Mouse (Mus musculus) forebrain, embryonic 12.5 days (tissue): ENCODE measurements around the gene Ptn. TPM values are rescaled to one million over a fixed set of nuclear protein-coding genes. Genes with fewer than 3 reads are reported as not detected.
"Not testable (repeated sequence)": the region's sequence is repeated elsewhere in the genome, so short reads cannot be mapped to it uniquely, and the experiment has no call there.

ENCODE experiments used
- ATAC-seq: fragments of 200-750 bp; cut with Nextera tagmentation; 2 replicates; pipeline ENCODE4 v1.8.0; 2017; ENCODE audit warnings: moderate TSS enrichment; ENCODE audit not compliant: low FRiP score
- H3K27ac ChIP-seq: fragments of 300-500 bp; sonication (generic); 2 replicates; pipeline ENCODE4 v1.5.1; 2016; ENCODE audit warnings: mild to moderate bottlenecking
- H3K27me3 ChIP-seq: fragments of 300-500 bp; sonication (generic); 2 replicates; pipeline ENCODE4 v1.6.1; 2016; ENCODE audit warnings: mild to moderate bottlenecking
- H3K36me3 ChIP-seq: fragments of 300-500 bp; sonication (generic); replicated peaks from 2 replicates; pipeline ENCODE4 v1.6.1; 2016; ENCODE audit warnings: mild to moderate bottlenecking
- H3K4me1 ChIP-seq: fragments of 300-500 bp; sonication (generic); 2 replicates; pipeline ENCODE4 v1.6.1; 2016
- H3K4me2 ChIP-seq: fragments of 300-500 bp; sonication (generic); 2 replicates; pipeline ENCODE4 v1.6.1; 2016; ENCODE audit warnings: mild to moderate bottlenecking, moderate library complexity
- H3K4me3 ChIP-seq: fragments of 300-500 bp; sonication (generic); replicated peaks from 2 replicates; pipeline ENCODE4 v1.5.1; 2016; ENCODE audit warnings: mild to moderate bottlenecking
- H3K9ac ChIP-seq: fragments of 300-500 bp; sonication (generic); 2 replicates; pipeline ENCODE4 v1.6.1; 2016; ENCODE audit warnings: mild to moderate bottlenecking
- H3K9me3 ChIP-seq: fragments of 300-500 bp; sonication (generic); 2 replicates; pipeline ENCODE4 v1.6.1; 2016
- WGBS: fragments of 180-500 bp; shearing (Covaris S2); methylation state at CpG from one replicate; pipeline ENCODE4 v1.1.7; 2016; 5-methylcytosine and 5-hydroxymethylcytosine counted together
- polyA plus RNA-seq: library from polyadenylated mRNA; unstranded; fragments of >200 nt; fragmentation: Nextera tagmentation; extraction: Ambion mirVana; gene quantifications from 2 replicates; pipeline ENCODE4 v1.2.1, GENCODE M21; 2016

Gene Ptn
- polyA plus RNA-seq, 1 experiment from 2014 or later = 310 TPM

DNA sequence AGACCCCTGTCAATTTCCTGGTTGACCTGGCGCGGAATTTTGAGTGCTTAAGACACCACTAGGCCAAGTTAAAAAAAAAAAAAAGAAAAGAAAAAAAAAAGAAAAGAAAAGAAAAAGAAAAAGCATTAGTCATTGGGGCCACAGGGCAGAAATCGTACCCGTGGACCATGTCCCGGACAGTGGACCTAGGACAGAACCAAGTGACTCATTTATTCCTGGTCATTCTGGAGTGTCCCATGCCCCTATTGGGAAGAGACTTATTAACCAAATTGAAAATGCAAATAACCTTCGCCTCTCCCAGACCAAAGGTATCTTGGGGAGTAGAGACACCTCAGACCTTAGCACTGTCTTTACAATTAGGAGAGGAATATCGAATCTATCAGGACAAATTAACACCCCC lies 80.2 kb downstream of the Ptn start:
- H3K4me3 ChIP-seq, H3K27me3 ChIP-seq, H3K27ac ChIP-seq, H3K9ac ChIP-seq, ATAC-seq, H3K4me2 ChIP-seq, H3K4me1 ChIP-seq: not testable (repeated sequence)
- Histone ChIP-seq H3K9me3 (peaks cover 35% of the 10 kb centered on the region), H3K36me3 (peaks cover 58% of the 10 kb centered on the region)
- 95% methylated on average over 7 of the region's 7 CpGs for WGBS

DNA sequence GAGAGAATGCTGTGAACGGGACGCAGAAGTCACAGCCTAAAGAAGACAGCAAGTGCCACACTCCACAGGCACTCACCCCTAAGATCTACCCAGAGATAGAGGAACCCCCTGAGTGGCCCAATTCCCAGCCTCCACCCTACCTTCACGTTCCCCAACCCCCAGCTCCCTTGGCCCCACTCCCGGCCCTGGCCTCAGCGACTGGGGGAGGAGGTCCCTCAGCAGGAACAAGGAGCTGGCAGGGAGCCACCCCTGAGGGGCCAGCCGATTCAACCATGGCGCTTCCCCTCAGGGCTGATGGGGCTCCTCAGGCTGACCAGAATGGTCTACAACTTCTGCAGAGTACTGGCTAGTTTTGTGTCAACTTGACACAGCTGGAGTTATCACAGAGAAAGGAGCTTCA lies 81.9 kb downstream of the Ptn start:
- WGBS = 73% methylated on average over 7 of the region's 7 CpGs
- ATAC-seq = no peak

DNA sequence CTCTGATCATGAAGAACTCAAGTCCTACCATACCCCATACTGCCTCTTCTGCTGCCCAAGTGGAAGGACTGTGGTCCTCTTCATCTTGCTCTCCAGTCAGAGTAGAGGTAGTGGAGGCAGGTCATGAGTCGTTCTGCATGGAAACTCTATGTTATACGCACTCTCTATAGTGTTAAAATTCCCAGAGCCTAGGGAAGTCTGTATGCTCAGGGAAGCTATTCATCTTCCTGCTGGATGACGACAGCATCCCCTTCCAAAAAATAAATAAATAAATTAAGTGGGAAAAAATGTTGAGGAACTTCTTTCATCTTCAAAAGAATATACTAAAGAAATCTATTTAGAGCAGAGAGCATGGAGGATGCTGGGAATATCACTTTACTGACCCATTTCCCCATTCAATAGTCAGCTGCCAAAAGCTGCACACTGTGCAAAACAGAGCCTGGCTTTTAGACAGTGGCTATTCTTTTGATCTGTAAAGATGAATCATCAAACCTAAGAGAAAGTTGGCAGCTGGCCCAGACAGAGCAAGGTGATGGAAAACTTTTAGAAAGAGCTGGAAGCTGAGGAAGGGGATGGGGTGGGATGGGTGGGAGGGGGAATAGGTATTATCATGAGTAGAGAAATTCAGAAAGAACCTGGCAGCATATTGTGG lies 84.4 kb downstream of the Ptn start:
- H3K9ac ChIP-seq = no peak overlapping the region
- no peak overlapping the region for H3K4me2 ChIP-seq
- H3K4me1 ChIP-seq = peaks cover 5% of the 10 kb centered on the region
- peaks cover 21% of the 10 kb centered on the region for H3K36me3 ChIP-seq
- H3K27me3 ChIP-seq = no peaks in the 10 kb centered on the region
- no peak overlapping the region for H3K27ac ChIP-seq
- WGBS = 81% methylated on average over 3 of the region's 3 CpGs
- H3K4me3 ChIP-seq = no peak overlapping the region
- no peak for ATAC-seq
- peaks cover 7% of the 10 kb centered on the region; the same call in 1 of the 2 replicates for H3K9me3 ChIP-seq

More for the DNA sequence above, 81.9 kb downstream of the Ptn start:
- Histone ChIP-seq H3K4me2 (no peak overlapping the region), H3K27ac (no peak overlapping the region), H3K36me3 (peaks cover 46% of the 10 kb centered on the region), H3K9me3 (peaks cover 32% of the 10 kb centered on the region), H3K27me3 (no peaks in the 10 kb centered on the region), H3K4me3 (no peak overlapping the region), H3K4me1 (peaks cover 3% of the 10 kb centered on the region), H3K9ac (no peak overlapping the region)

DNA sequence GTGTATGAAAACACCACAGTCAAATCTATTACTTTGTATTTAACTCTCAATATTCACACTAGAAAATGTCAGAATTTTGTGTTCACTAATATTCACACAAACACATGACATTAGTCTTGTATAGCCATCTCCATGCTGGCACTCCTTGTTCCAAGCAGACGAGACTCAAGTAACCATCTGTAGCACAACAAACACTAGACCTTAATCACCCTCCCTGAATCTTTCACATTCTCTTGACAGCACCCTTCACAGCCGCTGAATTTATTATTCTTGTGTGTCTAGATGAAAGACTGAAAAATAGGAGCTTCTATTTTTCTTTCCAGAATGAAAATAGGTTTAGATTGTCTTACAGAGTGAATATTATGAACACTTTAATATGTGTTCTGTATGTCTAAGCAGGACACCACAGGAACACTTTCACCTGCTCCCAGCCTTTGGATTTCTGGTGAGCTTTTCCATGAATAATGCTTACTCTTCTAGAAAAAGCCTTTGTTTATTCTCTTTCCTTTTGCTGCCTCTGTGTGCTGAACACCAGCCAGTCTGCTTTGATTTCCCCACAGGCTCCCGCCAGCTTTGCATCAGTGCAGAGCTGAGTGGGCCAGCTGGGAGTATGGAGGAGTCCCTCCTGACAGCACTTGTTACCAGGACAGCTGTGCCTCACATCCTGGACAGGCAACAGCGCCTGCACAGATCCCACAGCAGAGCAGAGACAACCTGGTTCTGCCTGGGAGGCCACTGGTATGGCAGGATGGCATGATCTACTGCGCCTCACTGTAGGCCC lies 87.1 kb downstream of the Ptn start:
- H3K4me2 ChIP-seq = no peak overlapping the region
- no peak overlapping the region for H3K4me3 ChIP-seq
- peaks cover 5% of the 10 kb centered on the region for H3K4me1 ChIP-seq
- H3K9ac ChIP-seq = no peak overlapping the region
- 55% methylated on average over 5 of the region's 5 CpGs for WGBS
- 0 out of 2 replicates have a peak, but pooled peaks cover 8% of the 10 kb centered on the region for H3K36me3 ChIP-seq
- H3K27me3 ChIP-seq = no peaks in the 10 kb centered on the region
- ATAC-seq = peak; percentile 75
- no peaks in the 10 kb centered on the region for H3K9me3 ChIP-seq
- peak overlapping the region; percentile 46 for H3K27ac ChIP-seq

DNA sequence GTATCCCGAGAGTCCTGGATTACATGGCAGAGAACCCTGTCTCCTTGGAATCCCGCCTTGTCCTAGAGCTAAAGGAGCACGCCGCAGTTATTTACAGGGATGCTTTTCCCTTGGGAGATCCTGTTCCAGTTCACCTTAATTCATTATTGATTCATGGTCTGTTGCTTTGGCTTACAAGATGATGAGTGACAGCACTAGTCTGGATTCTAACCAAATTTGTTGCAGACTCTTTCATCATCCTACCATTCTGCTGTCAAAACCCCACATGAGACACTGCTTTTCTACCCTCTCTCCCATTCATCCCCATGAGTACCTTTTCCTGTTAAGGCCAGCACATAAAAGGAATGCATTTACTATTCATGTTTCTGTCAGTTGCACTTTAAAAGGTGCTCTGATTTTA lies 96.7 kb downstream of the Ptn start:
- no peak for ATAC-seq
- H3K9me3 ChIP-seq = no peaks in the 10 kb centered on the region
- WGBS = 91% methylated on average over 4 of the region's 4 CpGs

DNA sequence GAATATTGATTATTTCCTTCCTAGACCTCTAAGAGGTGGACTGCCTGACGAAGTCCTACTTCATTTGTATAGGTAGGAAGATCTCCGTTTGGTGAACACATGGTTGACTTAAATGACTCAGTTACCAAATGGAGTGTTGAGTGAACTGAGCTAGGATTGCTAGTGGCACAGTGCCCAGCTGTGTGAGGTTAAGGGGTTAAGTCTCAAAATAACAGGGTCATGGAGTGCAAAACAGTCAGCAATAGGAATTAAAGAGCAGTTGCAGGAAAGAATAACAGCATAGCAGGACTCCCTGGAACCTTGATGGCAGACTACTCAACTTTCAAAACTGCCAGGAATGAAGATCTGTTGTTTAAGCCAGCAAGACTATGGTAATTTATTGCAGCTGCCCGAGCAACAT lies 114.5 kb downstream of the Ptn start:
- no peaks in the 10 kb centered on the region for H3K9me3 ChIP-seq
- H3K27me3 ChIP-seq = no peaks in the 10 kb centered on the region
- H3K4me1 ChIP-seq = no peaks in the 10 kb centered on the region
- H3K36me3 ChIP-seq = no peaks in the 10 kb centered on the region
- no peak overlapping the region for H3K27ac ChIP-seq
- no peak for ATAC-seq
- no peak overlapping the region for H3K4me2 ChIP-seq
- H3K9ac ChIP-seq = no peak overlapping the region
- no peak overlapping the region for H3K4me3 ChIP-seq
- 59% methylated on average over 3 of the region's 3 CpGs for WGBS

More for the DNA sequence above, 96.7 kb downstream of the Ptn start:
- Histone ChIP-seq H3K4me2 (no peak overlapping the region), H3K9ac (no peak overlapping the region), H3K4me3 (no peak overlapping the region), H3K27ac (no peak overlapping the region), H3K4me1 (no peaks in the 10 kb centered on the region), H3K27me3 (no peaks in the 10 kb centered on the region), H3K36me3 (peaks cover 28% of the 10 kb centered on the region)

DNA sequence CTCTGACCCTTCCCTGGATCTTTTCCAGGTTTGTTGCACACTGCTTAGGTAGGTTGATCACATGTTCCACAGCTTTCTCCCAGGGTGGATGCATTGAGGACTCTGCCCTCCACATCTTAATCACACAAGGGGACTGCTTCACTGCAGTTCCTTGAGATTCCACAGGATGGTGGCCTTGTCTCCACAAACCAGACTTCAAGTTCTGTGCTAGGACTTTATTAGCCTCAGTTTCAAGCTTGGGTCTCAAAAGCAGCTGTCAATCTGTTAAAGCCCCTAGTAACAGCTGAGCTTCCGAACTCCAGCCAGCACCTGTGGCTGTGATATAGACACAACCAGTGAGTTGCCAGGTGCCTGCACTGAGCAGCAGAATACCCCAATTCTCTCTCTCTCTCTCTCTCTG lies 118.5 kb downstream of the Ptn start:
- WGBS = 16% methylated on average over 1 of the region's 1 CpGs
- no peaks in the 10 kb centered on the region for H3K36me3 ChIP-seq
- no peaks in the 10 kb centered on the region for H3K9me3 ChIP-seq
- H3K27ac ChIP-seq = no peak overlapping the region
- H3K4me1 ChIP-seq = no peaks in the 10 kb centered on the region
- H3K4me3 ChIP-seq = no peak overlapping the region
- no peaks in the 10 kb centered on the region for H3K27me3 ChIP-seq
- ATAC-seq = peak; percentile 85; the same call in 1 of the 2 replicates
- H3K4me2 ChIP-seq = no peak overlapping the region
- no peak overlapping the region for H3K9ac ChIP-seq

DNA sequence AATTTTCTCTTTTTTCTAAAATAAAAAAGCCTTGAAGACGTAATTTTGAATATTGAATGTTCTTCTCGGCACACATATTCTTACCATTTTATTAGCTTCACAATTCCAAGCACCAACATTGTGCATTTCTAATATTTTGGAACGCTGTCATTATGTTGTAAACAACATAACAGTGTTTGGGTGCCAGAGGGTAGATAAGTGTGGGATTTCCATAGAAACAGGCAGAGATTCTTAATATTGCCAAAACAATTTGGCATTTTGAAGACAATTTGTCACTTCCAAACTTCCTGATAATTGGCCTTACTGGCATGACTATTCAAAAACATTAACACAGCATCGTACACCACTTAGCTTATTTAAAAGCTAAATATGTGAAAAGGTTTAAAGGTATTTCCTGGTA lies 119.1 kb downstream of the Ptn start:
- 85% methylated on average over 4 of the region's 4 CpGs for WGBS

DNA sequence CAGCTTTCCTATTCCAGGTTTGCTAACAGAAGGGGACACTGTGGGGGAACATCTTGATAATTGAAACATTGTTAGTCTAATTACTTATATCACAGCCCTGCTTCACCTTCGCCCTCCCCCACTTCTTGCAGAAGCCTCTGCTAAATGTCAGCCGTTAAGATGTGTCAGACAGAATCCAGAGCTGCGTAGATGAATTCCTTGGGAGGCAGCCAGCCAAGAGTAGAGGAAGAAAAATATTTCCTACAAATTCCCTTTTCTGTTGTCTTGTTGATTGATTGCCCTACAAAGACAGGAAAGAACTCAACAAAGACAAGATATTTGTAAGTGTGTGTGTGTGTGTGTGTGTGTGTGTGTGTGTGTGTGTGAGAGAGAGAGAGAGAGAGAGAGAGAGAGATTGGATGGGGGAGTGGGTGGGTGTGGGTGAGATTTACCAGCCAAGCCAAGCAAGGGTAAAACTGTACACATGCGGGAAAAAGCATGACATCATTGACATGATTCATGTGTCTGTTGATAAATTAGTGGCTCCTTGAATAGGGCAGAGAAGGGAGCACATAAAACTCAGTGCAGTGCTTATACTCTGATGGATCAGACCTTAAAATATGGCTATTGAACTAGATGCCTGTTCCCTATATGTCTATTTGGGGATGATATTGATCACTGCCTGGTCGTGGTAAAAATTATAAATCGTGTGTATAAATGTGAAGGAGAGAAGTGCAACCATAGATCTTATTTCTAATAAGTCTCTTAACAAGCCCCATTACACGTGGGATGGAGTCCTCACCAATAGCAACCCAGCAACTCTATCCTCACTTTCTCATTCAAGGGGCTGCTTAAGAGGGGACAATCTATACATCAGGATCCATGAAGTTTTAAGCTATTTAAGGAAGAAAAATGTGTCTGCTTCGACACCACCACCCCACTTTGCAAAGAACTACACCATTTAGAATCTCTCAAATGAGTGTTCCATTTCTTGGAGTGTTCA lies 133.0 kb downstream of the Ptn start:
- H3K4me3 ChIP-seq = no peak overlapping the region
- H3K27me3 ChIP-seq = no peaks in the 10 kb centered on the region
- no peaks in the 10 kb centered on the region for H3K36me3 ChIP-seq
- WGBS = 71% methylated on average over 8 of the region's 8 CpGs
- H3K9ac ChIP-seq = no peak overlapping the region
- H3K27ac ChIP-seq = no peak overlapping the region
- peaks cover 20% of the 10 kb centered on the region for H3K4me1 ChIP-seq
- no peaks in the 10 kb centered on the region for H3K9me3 ChIP-seq
- no peak overlapping the region for H3K4me2 ChIP-seq
- ATAC-seq = no peak; the same call in 1 of the 2 replicates

More for the DNA sequence above, 119.1 kb downstream of the Ptn start:
- no peak overlapping the region for H3K4me2 ChIP-seq
- H3K9ac ChIP-seq = no peak overlapping the region
- H3K9me3 ChIP-seq = no peaks in the 10 kb centered on the region
- no peaks in the 10 kb centered on the region for H3K4me1 ChIP-seq
- ATAC-seq = no peak
- no peaks in the 10 kb centered on the region for H3K36me3 ChIP-seq
- no peaks in the 10 kb centered on the region for H3K27me3 ChIP-seq
- no peak overlapping the region for H3K27ac ChIP-seq
- no peak overlapping the region for H3K4me3 ChIP-seq

DNA sequence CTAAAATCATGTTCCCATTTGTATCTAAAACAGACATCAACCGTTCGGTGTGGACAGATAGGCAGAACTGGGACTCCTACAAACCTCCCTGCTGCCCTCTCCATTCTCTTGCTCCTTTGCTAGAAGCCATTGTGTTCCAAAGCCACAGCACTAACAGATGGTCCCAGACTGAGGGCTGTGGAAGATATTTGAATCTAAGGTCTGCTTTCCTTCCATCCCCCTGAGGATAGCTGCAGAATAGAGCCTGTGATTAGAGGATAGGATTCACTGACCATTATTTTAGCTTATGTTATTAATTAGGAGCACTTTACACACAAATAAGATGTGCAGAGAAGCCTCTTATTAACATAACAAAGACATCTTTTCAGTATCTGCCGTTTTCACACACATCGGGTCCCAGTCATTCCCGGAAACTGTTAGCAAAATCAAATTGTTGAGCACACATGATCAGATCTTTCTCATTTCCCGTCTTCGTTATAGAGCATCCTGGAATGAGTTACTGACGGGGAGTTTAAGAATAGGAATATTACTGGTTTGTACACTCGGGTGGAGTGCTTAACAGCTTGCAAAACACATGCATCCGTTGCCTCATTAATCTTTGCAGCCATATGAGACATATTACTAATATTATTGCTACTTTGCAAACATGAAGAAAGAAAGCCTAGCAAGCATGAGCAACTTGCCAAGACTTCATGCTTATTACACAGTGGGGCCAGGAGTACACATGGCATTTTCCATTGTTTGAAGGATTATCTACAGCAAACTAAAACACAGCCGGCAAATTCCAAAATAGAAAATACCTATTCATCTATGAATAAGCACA lies 137.4 kb downstream of the Ptn start:
- 39% methylated on average over 11 of the region's 11 CpGs for whole genome bisulfite sequencing
- ATAC-seq = peak; percentile 58; the same call in 1 of the 2 replicates
- no peak overlapping the region for H3K4me2 ChIP-seq
- peaks cover 20% of the 10 kb centered on the region for H3K4me1 ChIP-seq
- peak overlapping the region; percentile 43 for H3K27ac ChIP-seq
- no peaks in the 10 kb centered on the region for H3K27me3 ChIP-seq
- H3K36me3 ChIP-seq = no peaks in the 10 kb centered on the region
- no peaks in the 10 kb centered on the region for H3K9me3 ChIP-seq
- no peak overlapping the region for H3K9ac ChIP-seq
- H3K4me3 ChIP-seq = no peak overlapping the region

DNA sequence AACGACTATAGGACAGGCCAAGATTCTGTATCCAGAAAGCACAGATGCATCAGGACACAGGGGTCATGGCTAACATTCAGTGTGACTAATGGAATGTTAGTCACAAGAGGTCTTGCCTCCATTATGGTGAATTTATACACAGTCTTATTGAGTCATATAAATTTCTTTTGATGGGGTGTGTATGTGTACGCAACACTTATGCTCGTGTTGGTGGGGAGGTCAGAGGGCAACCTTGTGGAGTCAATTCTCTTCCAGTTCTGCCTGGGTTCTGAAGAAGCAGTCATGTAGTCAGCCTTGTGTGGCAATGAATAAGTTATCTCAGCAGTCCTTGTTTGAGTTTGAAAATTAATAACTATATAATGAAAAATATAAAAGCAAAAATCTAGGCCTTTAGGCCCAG lies 138.7 kb downstream of the Ptn start:
- Histone ChIP-seq H3K9ac (no peak overlapping the region), H3K27ac (no peak overlapping the region), H3K4me1 (peaks cover 17% of the 10 kb centered on the region), H3K9me3 (no peaks in the 10 kb centered on the region), H3K4me2 (no peak overlapping the region), H3K4me3 (no peak overlapping the region), H3K36me3 (no peaks in the 10 kb centered on the region), H3K27me3 (no peaks in the 10 kb centered on the region)
- no peak for ATAC-seq
- WGBS = 94% methylated on average over 3 of the region's 3 CpGs
